Mouse (Mus musculus): ENCODE measurements around the gene Herc2.

Gene Herc2

GRCm38 (mm10) chr7:56202843-56203242, 152.8 kb downstream of the Herc2 start:
- no peak for DNase-seq

GRCm38 (mm10) chr7:56203286-56203685, 153.3 kb downstream of the Herc2 start:
- no peak for DNase-seq

DNA sequence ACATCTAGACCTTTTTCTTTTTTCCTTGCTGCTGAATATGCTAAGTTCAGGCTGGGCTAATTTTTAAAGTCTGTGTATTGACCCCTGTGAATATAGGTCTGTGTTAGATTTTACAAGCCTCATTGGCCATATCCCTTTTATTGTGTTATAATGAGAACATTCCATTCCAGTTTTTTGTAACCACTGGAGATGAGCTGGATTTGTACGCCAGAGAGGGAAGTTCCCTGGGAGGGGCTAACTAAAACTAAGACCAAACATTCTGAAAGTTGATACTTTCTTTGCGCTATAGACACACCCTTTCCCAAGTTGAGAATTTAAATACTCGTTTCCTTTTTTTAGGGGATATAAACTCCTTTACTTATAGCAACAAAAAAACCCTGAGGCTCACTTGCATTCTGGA, 154.9 kb downstream of the Herc2 start:
- DNase-seq, result no peak

- DNase-seq, result no peak
These were observed 170.8 kb downstream of the Herc2 start for GRCm38 (mm10) chr7:56220811-56221210.

DNA sequence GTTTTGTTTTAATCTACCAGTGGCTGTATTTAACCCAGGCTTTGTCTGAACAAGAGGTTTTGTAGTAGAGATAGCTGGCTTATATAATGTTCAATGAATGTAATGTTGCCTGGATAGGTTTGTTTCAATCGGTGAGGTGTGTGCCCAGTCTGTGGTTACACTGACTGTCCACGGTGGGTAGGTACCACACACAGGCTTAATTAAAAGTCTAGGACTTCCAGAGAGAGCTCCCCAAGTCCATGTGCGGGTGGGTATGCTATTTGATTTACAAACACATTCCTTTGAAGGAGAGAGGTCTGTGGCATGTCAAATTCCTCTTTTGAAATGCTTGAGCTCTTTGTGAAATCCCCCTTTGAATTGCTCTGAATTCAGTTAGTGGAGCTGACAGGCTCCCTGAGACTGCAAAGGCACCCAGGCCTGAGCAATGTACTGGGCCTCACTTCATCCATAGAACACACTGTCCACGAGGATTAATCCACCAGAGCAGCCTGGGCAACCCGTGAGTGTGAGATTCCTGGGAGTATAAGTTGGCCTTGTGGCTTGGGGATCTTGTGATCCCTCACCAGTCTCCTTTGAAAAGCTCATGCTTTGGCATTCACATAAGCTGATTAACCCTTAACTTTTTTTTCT, 185.9 kb downstream of the Herc2 start:
- DNase-seq, result no peak

GRCm38 (mm10) chr7:56236617-56237016, 186.6 kb downstream of the Herc2 start:
- no peak for DNase-seq

- no peak for DNase-seq
These were observed 189.5 kb downstream of the Herc2 start, which contains the start of gene Oca2 for GRCm38 (mm10) chr7:56239543-56239942. Oca2 (plus strand) TSS chr7:56239760.

GRCm38 (mm10) chr7:56254568-56254967, 204.6 kb downstream of the Herc2 start:
- DNase-seq, result no peak

GRCm38 (mm10) chr7:56257875-56258441, 208.0 kb downstream of the Herc2 start:
- no peak for DNase-seq

DNA sequence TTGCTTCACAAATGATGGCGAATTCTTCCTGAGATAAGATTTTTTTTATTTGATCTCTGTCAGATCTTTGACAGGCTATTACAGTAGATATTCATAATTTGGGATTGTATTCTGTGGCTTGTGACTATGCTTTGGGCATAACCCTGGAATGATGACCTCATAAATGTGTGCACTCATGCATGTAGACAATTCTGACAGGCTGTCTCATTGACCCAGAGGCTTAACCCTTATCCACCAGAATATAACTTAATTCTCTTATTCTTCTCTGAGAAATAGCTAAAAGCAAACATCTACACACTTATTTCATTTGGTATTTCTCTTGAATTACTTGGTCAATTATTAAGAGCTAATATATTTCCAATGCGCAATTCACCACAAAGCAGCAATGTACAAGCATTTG, 227.5 kb downstream of the Herc2 start:
- DNase-seq, result no peak
